Mouse (Mus musculus) bone marrow macrophage, adult 2 months (primary cell): ENCODE results near the gene Slc37a1.

Source experiments
- CTCF ChIP-seq: IDR thresholded peaks from 2 replicates; pipeline ENCODE4 v1.5.1; 2012; ENCODE audit warnings: low read depth, mild to moderate bottlenecking, low read length, moderate library complexity
- POLR2A ChIP-seq: IDR thresholded peaks from 2 replicates; pipeline ENCODE4 v1.6.1; 2012; ENCODE audit warnings: mild to moderate bottlenecking, low read depth, low read length, borderline replicate concordance

DNA sequence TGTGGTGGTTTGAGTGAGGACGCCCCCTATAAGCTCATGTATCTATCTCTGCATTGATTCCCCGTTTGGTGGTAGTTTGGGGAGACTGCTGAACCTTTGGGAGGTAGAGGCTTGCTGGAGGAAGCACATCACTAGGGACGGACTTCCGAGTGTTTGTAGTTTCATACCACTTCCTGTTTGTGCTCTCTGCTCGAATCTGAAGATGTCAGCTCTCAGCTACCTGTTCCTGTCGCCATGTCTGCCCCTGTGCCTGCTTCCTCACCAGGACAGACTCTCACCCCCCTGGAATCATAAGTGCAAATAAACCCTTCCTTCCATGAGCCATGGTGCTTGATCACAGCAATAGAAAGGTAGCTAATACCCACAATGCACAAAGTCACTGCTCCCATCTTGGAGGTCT, 11.4 kb upstream of the Slc37a1 start:
- no peak for TF ChIP-seq CTCF
- TF ChIP-seq POLR2A: no peak
